Mouse (Mus musculus): ENCODE measurements around the gene Olfr1349. TPM values are rescaled to one million over a fixed set of nuclear protein-coding genes. Genes with fewer than 3 reads are reported as not detected.

The Olfr1349 gene
- not detected for total RNA-seq (2023)

DNA sequence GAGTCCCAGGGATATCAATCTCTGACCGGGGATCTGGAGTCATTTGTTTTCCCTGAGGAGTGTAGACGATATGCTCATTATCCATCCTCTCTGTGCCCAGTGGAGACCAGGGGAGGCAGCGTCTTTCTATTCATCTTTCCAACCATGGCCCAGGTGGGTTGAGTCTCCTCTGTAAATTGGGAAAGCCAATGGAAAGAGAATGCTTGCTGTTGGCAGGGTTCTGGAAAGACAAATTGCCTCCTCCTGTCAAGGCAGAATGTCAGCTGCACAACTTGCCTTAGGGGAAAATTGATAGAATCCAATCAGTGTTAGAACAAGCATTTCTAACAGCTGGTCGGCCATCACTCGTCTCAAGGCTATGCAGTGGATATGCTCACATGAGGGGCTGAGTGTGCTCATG is at the start of gene Olfr1349:
Gene Olfr1349, minus strand, starts transcription at position 101 of the 400 bp plus-strand sequence.

DNA sequence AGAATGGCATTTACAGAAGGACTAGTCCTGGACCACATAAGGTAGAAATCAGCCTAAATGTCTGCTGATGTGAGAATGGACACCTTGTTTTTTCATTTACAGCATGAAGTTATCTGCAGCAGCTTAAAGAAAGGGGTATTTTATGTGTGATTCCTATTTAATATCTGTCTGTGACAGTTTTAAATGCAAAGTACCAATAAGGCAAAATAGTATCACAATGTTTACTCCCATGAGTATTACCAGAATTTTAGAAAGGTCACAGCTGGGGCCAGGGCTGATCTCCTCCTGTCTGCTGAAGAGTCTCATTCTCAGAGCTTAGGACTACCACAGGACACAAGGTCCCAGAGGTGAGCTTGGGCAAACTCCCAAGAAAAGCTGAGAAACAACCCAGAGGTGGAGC is 41.8 kb upstream of the Olfr1349 start, which contains the start of gene Olfr1350:
Gene Olfr1350, plus strand, starts transcription at position 301 of the 400 bp plus-strand sequence.

DNA sequence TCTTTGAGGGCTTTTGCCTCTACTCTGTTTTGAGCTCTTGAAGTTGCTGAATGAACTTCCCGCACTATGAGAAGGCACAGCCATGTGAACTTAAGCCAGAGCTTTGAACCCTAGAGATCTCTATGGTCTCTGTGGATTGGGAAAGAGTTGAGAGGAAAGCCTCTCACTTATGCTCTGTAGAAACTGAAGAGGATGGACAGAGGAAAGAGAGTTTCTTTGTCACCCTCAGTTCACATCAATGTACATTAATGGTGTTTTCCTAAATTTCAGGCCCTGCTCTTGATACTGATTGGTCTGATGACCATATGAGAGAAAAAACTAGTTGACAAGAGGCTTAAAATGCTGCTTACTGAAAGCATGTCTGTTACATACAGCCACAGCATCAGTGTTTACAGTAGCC is 14.1 kb downstream of the Olfr1349 start, which contains the start of gene Olfr1348:
Gene Olfr1348, minus strand, starts transcription at position 101 of the 400 bp plus-strand sequence.

DNA sequence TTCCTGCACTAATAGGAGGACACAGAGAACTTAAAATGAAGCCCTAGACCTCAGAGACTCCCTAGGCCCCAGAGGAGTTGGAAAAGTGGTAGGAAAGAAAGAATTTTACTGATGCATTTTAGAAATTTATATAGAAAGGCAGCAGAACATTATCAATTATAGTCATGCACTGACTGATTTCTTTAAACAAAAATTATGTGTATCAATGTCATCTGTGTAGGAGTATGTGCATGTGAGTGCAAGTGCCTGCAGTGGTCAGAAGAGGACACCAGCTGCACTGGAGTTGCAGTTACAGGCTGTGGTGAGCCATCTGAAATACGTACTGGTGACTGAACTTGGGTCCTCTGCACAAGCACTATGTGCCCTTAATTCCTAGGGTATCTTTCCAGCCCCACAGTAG is 23.1 kb downstream of the Olfr1349 start, which contains the start of gene Olfr1347:
Gene Olfr1347, minus strand, starts transcription at position 101 of the 400 bp plus-strand sequence.

DNA sequence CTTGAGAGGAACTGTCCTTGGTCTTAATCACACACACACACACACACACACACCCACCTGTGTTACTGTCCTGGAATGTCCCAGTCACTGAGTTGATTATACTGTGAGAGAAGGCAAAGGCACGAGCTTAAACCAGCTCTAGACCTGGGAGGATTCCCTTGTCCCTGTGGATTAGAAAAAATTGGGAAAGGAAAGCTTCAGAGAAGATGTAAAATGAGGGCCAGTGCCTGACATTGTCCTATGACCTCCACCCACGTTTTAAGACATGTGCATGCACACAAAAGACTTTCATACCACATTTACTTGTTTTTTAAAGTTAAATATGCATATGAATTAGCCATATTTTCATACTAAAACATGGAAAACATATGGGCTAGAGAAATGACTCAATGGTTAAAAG is 35.9 kb downstream of the Olfr1349 start, which contains the start of gene Olfr5:
Gene Olfr5, minus strand, starts transcription at position 101 of the 400 bp plus-strand sequence.

DNA sequence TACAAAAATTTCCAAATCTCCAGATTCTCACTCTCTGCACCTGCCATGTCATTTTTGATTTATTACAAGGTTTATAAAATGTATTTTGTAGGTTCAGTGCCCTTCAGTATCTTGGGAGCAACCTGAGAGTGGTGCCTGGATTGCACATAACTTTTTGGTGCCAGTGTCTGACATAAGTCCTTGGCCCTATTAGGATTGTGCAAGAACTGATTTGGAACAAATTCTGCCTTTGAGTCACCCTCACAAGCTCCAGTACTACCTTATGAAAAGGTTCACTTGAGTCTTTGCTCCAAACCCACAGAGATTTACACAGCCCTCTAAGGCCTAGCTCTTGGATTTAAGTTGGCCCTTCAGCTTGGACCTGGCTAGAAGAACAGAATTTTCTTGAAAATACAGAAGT is 55.8 kb downstream of the Olfr1349 start, which contains the start of gene Olfr1346:
Gene Olfr1346, plus strand, starts transcription at position 151 of the 400 bp plus-strand sequence.

Other genes starting within 250 kb of the Olfr1349 start
- 2.9 TPM for gene Zfp667, start 236.4 kb downstream of the Olfr1349 start, total RNA-seq (2023)
- gene Zfp583, start 191.7 kb downstream of the Olfr1349 start, total RNA-seq (2023), result 2.7 TPM
- gene Gm3854, start 179.2 kb downstream of the Olfr1349 start, total RNA-seq (2023), result 1.1 TPM
- gene Zfp78, start 159.7 kb downstream of the Olfr1349 start, total RNA-seq (2023), result 2.5 TPM
- 3.5 TPM for gene Zfp28, start 139.7 kb downstream of the Olfr1349 start, total RNA-seq (2023)
- gene Smim17, start 124.2 kb downstream of the Olfr1349 start, total RNA-seq (2023), result not detected
- not detected for gene Gm20715, start 112.7 kb downstream of the Olfr1349 start, total RNA-seq (2023)
- gene Olfr1344, start 84.3 kb downstream of the Olfr1349 start, total RNA-seq (2023), result not detected
- not detected for gene Olfr1336, start 66.8 kb downstream of the Olfr1349 start, total RNA-seq (2023)
- not detected for gene Olfr1346, start 55.8 kb downstream of the Olfr1349 start, total RNA-seq (2023)
- not detected for gene Olfr5, start 36.0 kb downstream of the Olfr1349 start, total RNA-seq (2023)
- not detected for gene Olfr1347, start 23.2 kb downstream of the Olfr1349 start, total RNA-seq (2023)
- gene Olfr1348, start 14.2 kb downstream of the Olfr1349 start, total RNA-seq (2023), result not detected
- gene Olfr1350, start 41.9 kb upstream of the Olfr1349 start, total RNA-seq (2023), result not detected
- gene Zim1, start 173.5 kb upstream of the Olfr1349 start, total RNA-seq (2023), result not detected
- gene Peg3, start 207.5 kb upstream of the Olfr1349 start, total RNA-seq (2023), result not detected
- gene Usp29, start 207.6 kb upstream of the Olfr1349 start, total RNA-seq (2023), result not detected

All from CD4-positive naive resting alpha-beta T cell, adult 57 days (primary cell).